Mouse (Mus musculus) bone marrow, adult 2 months (tissue): ENCODE results near the gene Orai1.

Experiments used
- CTCF ChIP-seq: fragments of 200-500 bp; IDR thresholded peaks from 2 replicates; pipeline ENCODE4 v1.5.1; 2011; ENCODE audit warnings: low read length, control low read depth; ENCODE audit not compliant: control insufficient read depth, insufficient read depth
- POLR2A ChIP-seq: fragments of 200-500 bp; IDR thresholded peaks from 2 replicates; pipeline ENCODE4 v1.6.1; 2011; ENCODE audit warnings: low read depth, mild to moderate bottlenecking, control low read depth, low read length, borderline replicate concordance; ENCODE audit not compliant: control insufficient read depth

DNA sequence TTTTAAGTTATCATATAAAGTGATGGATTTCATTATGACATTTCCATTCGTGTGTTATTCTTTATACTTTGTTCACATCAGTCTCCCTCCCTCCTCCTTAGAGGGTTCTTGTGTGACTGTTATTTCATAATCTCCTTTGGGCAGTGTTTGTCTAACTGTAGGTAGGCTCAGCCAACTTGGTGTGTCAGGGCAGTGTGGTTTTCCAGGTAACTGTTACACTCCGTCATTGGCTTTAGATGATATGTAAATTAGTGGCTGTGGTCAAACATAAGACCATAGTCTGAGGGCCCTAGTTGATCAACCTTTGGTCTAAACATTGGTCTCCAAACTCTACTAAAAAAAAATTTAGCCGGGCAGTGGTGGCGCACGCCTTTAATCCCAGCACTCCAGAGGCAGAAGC is 5.6 kb downstream of the Orai1 start:
- TF ChIP-seq CTCF (no peak), POLR2A (no peak)
